In the genomic region with DNA sequence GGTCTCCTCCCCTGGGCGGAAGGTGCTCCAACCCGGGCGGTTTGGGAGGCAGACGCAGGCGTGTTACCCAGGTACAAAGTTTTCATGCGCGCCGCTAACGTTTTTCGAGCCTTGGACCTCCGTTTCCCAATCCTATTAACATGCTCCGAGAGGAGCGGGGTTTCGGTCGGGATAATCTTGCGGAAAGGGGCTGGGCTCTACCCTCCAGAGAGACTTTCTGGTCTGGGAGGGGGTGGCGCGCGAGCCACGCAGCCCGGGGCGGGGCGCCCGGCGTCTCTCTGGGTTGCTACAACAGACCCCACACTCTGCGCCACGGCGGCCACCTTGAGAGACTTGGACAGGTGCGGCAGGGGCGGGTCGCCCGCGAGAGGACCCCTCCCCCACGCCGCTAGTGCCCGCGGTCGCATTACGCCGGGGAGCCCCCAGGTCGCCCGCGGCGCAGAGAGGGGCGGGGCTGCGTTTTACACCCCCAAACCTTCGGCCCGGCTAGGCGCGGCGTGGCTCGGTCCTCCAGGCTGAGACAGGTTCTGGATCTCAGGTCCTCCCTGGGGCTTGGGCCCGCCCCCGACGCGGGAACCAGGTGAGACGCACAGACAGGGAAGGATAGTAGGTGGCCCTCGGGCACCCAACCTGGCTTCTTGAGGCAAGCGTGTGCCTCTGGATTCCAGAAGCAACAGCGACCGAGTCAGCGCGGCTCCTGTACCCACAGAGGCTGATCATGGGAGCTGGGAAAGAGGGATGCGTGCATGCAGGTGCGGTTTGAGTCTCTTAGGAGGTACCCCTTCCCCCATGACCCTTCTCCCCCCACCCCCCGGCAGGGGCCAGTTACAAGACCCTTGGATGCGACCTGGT, we compare ENCODE assay signal across 8 mouse cellular contexts. TPM values are rescaled to one million over a fixed set of nuclear protein-coding genes. Genes with fewer than 3 reads are reported as not detected.
DNase-seq lines count a peak whose midpoint lies in the region; ATAC-seq and TF ChIP-seq lines count a peak whose summit lies in the region.

No protein-coding gene starts in this region.

- no peak for ATAC-seq in heart, postnatal 0 days (ENCODE audit: insufficient read depth, low read depth)
- ATAC-seq in hindbrain, embryonic 14.5 days (ENCODE audit: low FRiP score), result peak; percentile 55; the same call in 1 of the 2 replicates

- no peak overlapping the region for H3K9ac ChIP-seq in heart, postnatal 0 days (replicated peaks; ENCODE audit: low read depth, low read length)
- H3K9ac ChIP-seq in hindbrain, embryonic 14.5 days, result peak overlapping the region; percentile 55

- H3K36me3 ChIP-seq in heart, postnatal 0 days (replicated peaks; ENCODE audit: control insufficient read depth, insufficient read depth, low read length), result no peaks in the 10 kb centered on the region
- H3K36me3 ChIP-seq in hindbrain, embryonic 14.5 days (replicated peaks; ENCODE audit: control insufficient read depth, insufficient read depth), result no peaks in the 10 kb centered on the region

- peaks cover 73% of the 10 kb centered on the region for H3K27me3 ChIP-seq in heart, postnatal 0 days (ENCODE audit: control insufficient read depth, insufficient read depth, low read length)
- peaks cover 64% of the 10 kb centered on the region for H3K27me3 ChIP-seq in hindbrain, embryonic 14.5 days (ENCODE audit: control insufficient read depth, insufficient read depth, low read length)

- under 1% methylated on average over 65 of the region's 67 CpGs for WGBS in heart, postnatal 0 days
- WGBS in hindbrain, embryonic 14.5 days, result under 1% methylated on average over 67 of the region's 67 CpGs

- no peak for DNase-seq in heart, postnatal 0 days (ENCODE audit: low spot score)
- no peak for DNase-seq in heart, adult 18-20 months
- DNase-seq in adrenal gland, postnatal 25 days, result peak; percentile 5
- peak; percentile 32 for DNase-seq in hindbrain, embryonic 14.5 days (ENCODE audit: low spot score)
- DNase-seq in liver, result peak; percentile 9
- DNase-seq in neural tube, embryonic 10.5 days (ENCODE audit: extremely low spot score, low spot score), result peak; percentile 36
- DNase-seq in cerebellum, adult 18-20 months, result no peak
- no peak for DNase-seq in spleen, adult 18-20 months

- H3K4me2 ChIP-seq in heart, postnatal 0 days (ENCODE audit: low read depth, low read length), result peak overlapping the region; percentile 71
- peak overlapping the region; percentile 98 for H3K4me2 ChIP-seq in hindbrain, embryonic 14.5 days (replicated peaks)

- H3K4me1 ChIP-seq in heart, postnatal 0 days (ENCODE audit: control insufficient read depth, insufficient read depth), result no peaks in the 10 kb centered on the region; the same call in 1 of the 2 replicates
- peaks cover 14% of the 10 kb centered on the region; the same call in 1 of the 2 replicates for H3K4me1 ChIP-seq in hindbrain, embryonic 14.5 days (replicated peaks; ENCODE audit: control insufficient read depth, insufficient read depth, low read length)

- TF ChIP-seq CTCF in heart, postnatal 0 days (IDR thresholded peaks at IDR 0.05; ENCODE audit: low read depth), result no peak

- peak overlapping the region; percentile 42 for H3K4me3 ChIP-seq in heart, postnatal 0 days (ENCODE audit: low read depth, low read length)
- peak overlapping the region; percentile 51 for H3K4me3 ChIP-seq in hindbrain, embryonic 14.5 days (replicated peaks; ENCODE audit: low read length)

- TF ChIP-seq EP300 in heart, postnatal 0 days (IDR thresholded peaks at IDR 0.05; ENCODE audit: low read depth), result no peak

- H3K9me3 ChIP-seq in heart, postnatal 0 days (replicated peaks; ENCODE audit: control insufficient read depth, low read length), result no peaks in the 10 kb centered on the region
- H3K9me3 ChIP-seq in hindbrain, embryonic 14.5 days (ENCODE audit: control insufficient read depth, low read length), result no peaks in the 10 kb centered on the region

- no peak overlapping the region for H3K27ac ChIP-seq in heart, postnatal 0 days (ENCODE audit: low read depth)
- no peak overlapping the region for H3K27ac ChIP-seq in hindbrain, embryonic 14.5 days

RNA-seq across cellular contexts. Expression of a gene that starts 23.7 kb away (rescaled TPM):
- total RNA-seq in heart, postnatal 0 days (2014; rRNA removed; ENCODE audit: low replicate concordance), result 0.95 and 3.3 TPM in 2 replicates
- 0.19 TPM in 2 replicates for polyA plus RNA-seq in heart, postnatal 0 days (2015; fragmentation: Nextera tagmentation; extraction: Ambion mirVana)
- under 1 TPM; 0.20 to 0.41 TPM for total RNA-seq in heart, adult 18-20 months (2021)
- 4.9 and 11.8 TPM in 2 replicates for total RNA-seq in adrenal gland, postnatal 25 days (2021)
- 10.7 and 11.3 TPM in 2 replicates for polyA plus RNA-seq in hindbrain, embryonic 14.5 days (2014; fragmentation: Nextera tagmentation; extraction: Ambion mirVana)

Comparison
In these comparisons a context has a peak if more than half of its experiments do, and no peak if none do; other contexts are left out.
1. DNase-seq: peak in adrenal gland, postnatal 25 days (single experiment), hindbrain, embryonic 14.5 days (single experiment), liver (single experiment) and neural tube, embryonic 10.5 days (single experiment); none in heart, postnatal 0 days (single experiment), heart, adult 18-20 months (0 of 2), cerebellum, adult 18-20 months (0 of 2) and spleen, adult 18-20 months (0 of 2).